ENCODE assay signal across 9 mouse cellular contexts in the genomic region with DNA sequence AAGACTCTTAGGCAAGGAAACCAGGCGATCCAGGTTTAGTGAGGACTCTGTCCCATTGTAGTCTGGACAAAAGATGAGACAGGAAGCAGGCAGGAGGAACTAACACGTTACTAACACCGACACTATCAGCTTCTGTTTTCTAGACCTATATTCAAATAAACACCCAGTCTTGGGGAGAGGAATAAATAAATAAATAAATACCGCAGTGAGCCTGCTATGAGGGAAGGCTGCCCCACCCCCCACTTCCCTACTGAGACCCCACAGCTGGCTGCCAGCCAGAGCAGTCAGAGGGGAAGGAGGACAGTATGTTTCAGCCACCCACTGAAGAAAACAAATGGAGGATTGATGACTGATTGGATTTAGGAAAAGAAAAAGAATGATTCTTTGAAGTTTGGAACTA. TPM values are rescaled to one million over a fixed set of nuclear protein-coding genes. Genes with fewer than 3 reads are reported as not detected.
A peak's percentile ranks its signal among the peaks of the same experiment; 100 is the strongest.
DNase-seq lines count a peak whose midpoint lies in the region; ATAC-seq lines count a peak whose summit lies in the region.
"Had no signal": no experiment of that assay in that cellular context is flagged by ENCODE, and none has a peak within 500 bp of the region (broad histone marks: within the 10 kb centered on the region; RNA-seq: fewer than 3 reads in every experiment).

No protein-coding gene starts in this region.

- H3K4me2 ChIP-seq in lung, embryonic 15.5 days: no peak overlapping the region
- no peak overlapping the region for H3K4me2 ChIP-seq in intestine, embryonic 16.5 days (ENCODE audit: low read depth, low read length)

- peak; percentile 47; the same call in 1 of the 2 replicates for ATAC-seq in lung, embryonic 15.5 days (ENCODE audit: borderline replicate concordance, extremely low read depth, low FRiP score, low TSS enrichment)
- ATAC-seq in intestine, embryonic 16.5 days: no peak; the same call in 1 of the 2 replicates

- 10% methylated on average over 4 of the region's 4 CpGs for WGBS in lung, embryonic 15.5 days
- WGBS in intestine, embryonic 16.5 days: 25% methylated on average over 4 of the region's 4 CpGs

- peak; percentile 3 for DNase-seq in kidney, adult 9 months
- no peak for DNase-seq in kidney, adult 8-10 months
- DNase-seq in A20 (ENCODE audit: low read depth, low spot score) (peak; percentile 65), R1 (ENCODE audit: low read depth, low spot score) (peak; percentile 14)
- DNase-seq in layer of hippocampus, adult 9-11 months: no peak
- no peak for DNase-seq in spleen, postnatal 14 days (ENCODE audit: low spot score in 2 of 2)

- H3K9me3 ChIP-seq in lung, embryonic 15.5 days: no peaks in the 10 kb centered on the region
- no peaks in the 10 kb centered on the region for H3K9me3 ChIP-seq in intestine, embryonic 16.5 days (ENCODE audit: control insufficient read depth, low read length)

- H3K9ac ChIP-seq in lung, embryonic 15.5 days: no peak overlapping the region
- H3K9ac ChIP-seq in intestine, embryonic 16.5 days (ENCODE audit: low read depth, low read length): no peak overlapping the region
- H3K9ac ChIP-seq: liver, embryonic 14.5 days had no signal

- H3K27me3 ChIP-seq in lung, embryonic 15.5 days: no peaks in the 10 kb centered on the region
- no peaks in the 10 kb centered on the region for H3K27me3 ChIP-seq in intestine, embryonic 16.5 days (replicated peaks; ENCODE audit: control insufficient read depth, insufficient read depth, low read length)

- peaks cover 38% of the 10 kb centered on the region for H3K4me1 ChIP-seq in lung, embryonic 15.5 days
- H3K4me1 ChIP-seq in intestine, embryonic 16.5 days (ENCODE audit: control insufficient read depth, insufficient read depth, low read length): peaks cover 4% of the 10 kb centered on the region

- H3K36me3 ChIP-seq in lung, embryonic 15.5 days: no peaks in the 10 kb centered on the region
- no peaks in the 10 kb centered on the region for H3K36me3 ChIP-seq in intestine, embryonic 16.5 days (ENCODE audit: control insufficient read depth, insufficient read depth, low read length)

- no peak overlapping the region for H3K4me3 ChIP-seq in lung, embryonic 15.5 days
- no peak overlapping the region for H3K4me3 ChIP-seq in intestine, embryonic 16.5 days (ENCODE audit: low read length)

- H3K27ac ChIP-seq in lung, embryonic 15.5 days: peak overlapping the region; percentile 39
- no peak overlapping the region for H3K27ac ChIP-seq in intestine, embryonic 16.5 days (ENCODE audit: low read length)
- H3K27ac ChIP-seq: liver, embryonic 14.5 days had no signal

RNA-seq across cellular contexts. Expression of gene Elmo1, which starts 9.2 kb away (rescaled TPM):
- 32.8 and 37.1 TPM in 2 replicates for polyA plus RNA-seq in lung, embryonic 15.5 days (2015; fragmentation: Nextera tagmentation; extraction: Ambion mirVana)
- 14.4 and 17.5 TPM in 2 replicates for polyA plus RNA-seq in intestine, embryonic 16.5 days (2015; fragmentation: Nextera tagmentation; extraction: Ambion mirVana)

Comparison
In these comparisons a context has a peak if more than half of its experiments do, and no peak if none do; other contexts are left out.
1. DNase-seq: peak in kidney, adult 9 months (single experiment), A20 (single experiment) and R1 (single experiment); none in kidney, adult 8-10 months (0 of 2), layer of hippocampus, adult 9-11 months (single experiment) and spleen, postnatal 14 days (0 of 2).